Mouse (Mus musculus) forebrain, embryonic 14.5 days (tissue): ENCODE data around the gene Notch1. TPM values are rescaled to one million over a fixed set of nuclear protein-coding genes. Genes with fewer than 3 reads are reported as not detected.

Experiments
- ATAC-seq: fragments of 200-750 bp; cut with Nextera tagmentation; 2 replicates; pipeline ENCODE4 v1.8.0; 2017; ENCODE audit warnings: mild to moderate bottlenecking, moderate library complexity
- DNase-seq: peaks from one replicate; pipeline ENCODE4 v3.0.0-alpha.2; 2015; ENCODE audit warnings: low spot score
- H3K27ac ChIP-seq: fragments of 300-500 bp; sonication (generic); 2 replicates; pipeline ENCODE4 v1.5.1; 2014; ENCODE audit warnings: low read depth, mild to moderate bottlenecking, control low read depth, low read length, moderate library complexity
- H3K27me3 ChIP-seq: fragments of 300-500 bp; sonication (generic); replicated peaks from 2 replicates; pipeline ENCODE4 v1.6.1; 2014; ENCODE audit warnings: low read length, control low read depth, mixed read lengths; ENCODE audit not compliant: control insufficient read depth, insufficient read depth
- H3K36me3 ChIP-seq: fragments of 300-500 bp; sonication (generic); 2 replicates; pipeline ENCODE4 v1.6.1; 2014; ENCODE audit warnings: low read length, control low read depth; ENCODE audit not compliant: control insufficient read depth, insufficient read depth
- H3K4me1 ChIP-seq: fragments of 300-500 bp; sonication (generic); 2 replicates; pipeline ENCODE4 v1.6.1; 2014; ENCODE audit warnings: antibody characterized with exemption, low read length, control low read depth; ENCODE audit not compliant: control insufficient read depth, insufficient read depth
- H3K4me2 ChIP-seq: fragments of 300-500 bp; sonication (generic); 2 replicates; pipeline ENCODE4 v1.6.1; 2014; ENCODE audit warnings: mild to moderate bottlenecking, control low read depth, low read length
- H3K4me3 ChIP-seq: fragments of 300-500 bp; sonication (generic); 2 replicates; pipeline ENCODE4 v1.5.1; 2014; ENCODE audit warnings: low read depth, low read length, control low read depth
- H3K9ac ChIP-seq: fragments of 300-500 bp; sonication (generic); 2 replicates; pipeline ENCODE4 v1.6.1; 2014; ENCODE audit warnings: mild to moderate bottlenecking, low read length, control low read depth, moderate library complexity
- H3K9me3 ChIP-seq: fragments of 300-500 bp; sonication (generic); replicated peaks from 2 replicates; pipeline ENCODE4 v1.6.1; 2016; ENCODE audit warnings: low read length, control low read depth, mixed read lengths; ENCODE audit not compliant: control insufficient read depth
- WGBS: fragments of 180-500 bp; shearing (Covaris S2); extraction: QIAGEN DNeasy Blood & Tissue Kit; methylation state at CpG from one replicate; pipeline ENCODE4 v1.1.7; 2014; 5-methylcytosine and 5-hydroxymethylcytosine counted together
- polyA plus RNA-seq: library from polyadenylated mRNA; unstranded; fragments of >200 nt; fragmentation: Nextera tagmentation; extraction: Ambion mirVana; gene quantifications from 2 replicates; pipeline ENCODE4 v1.2.1, GENCODE M21; 2014

The Notch1 gene
- polyA plus RNA-seq, 1 experiment from 2014 or later: 32.3 TPM

DNA sequence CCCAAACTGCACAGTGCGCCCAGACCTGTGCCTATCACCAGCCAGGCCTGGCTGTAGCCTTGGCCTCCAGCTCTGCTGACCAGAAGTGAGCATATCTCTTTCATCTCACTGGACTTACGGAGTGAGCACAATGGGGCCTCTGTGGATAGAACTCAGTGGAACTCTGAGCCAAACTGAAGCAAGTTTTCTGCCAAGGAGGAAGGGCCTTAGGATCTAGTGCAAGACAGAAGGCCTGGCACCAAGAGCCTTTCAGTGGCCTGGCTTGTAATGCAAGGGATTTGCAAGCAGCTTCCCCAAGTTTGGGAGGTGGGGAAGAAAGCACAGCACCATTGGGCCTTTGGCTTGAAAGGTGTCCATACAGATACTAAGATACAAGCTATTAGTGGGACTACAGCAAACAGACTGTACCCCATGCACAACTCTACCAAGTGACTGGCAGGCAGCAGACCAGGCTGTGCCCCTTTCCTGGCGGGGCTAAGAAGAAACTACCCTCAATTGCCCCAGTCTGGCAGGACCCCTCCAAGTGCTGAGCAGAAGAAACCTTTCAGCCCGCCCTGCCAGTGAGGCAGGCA is 16.4 kb downstream of the Notch1 start:
- H3K9ac ChIP-seq: peak overlapping the region; percentile 46
- peak overlapping the region; percentile 10 for H3K4me3 ChIP-seq
- WGBS: 14% methylated on average over 4 of the region's 4 CpGs
- H3K4me1 ChIP-seq: peaks cover 70% of the 10 kb centered on the region
- no peaks in the 10 kb centered on the region for H3K27me3 ChIP-seq
- DNase-seq (peak; percentile 84), ATAC-seq (0 out of 2 replicates have a peak, but pooled peaks have one; percentile 0)
- no peaks in the 10 kb centered on the region for H3K9me3 ChIP-seq
- peaks cover 3% of the 10 kb centered on the region; the same call in 1 of the 2 replicates for H3K36me3 ChIP-seq
- peak overlapping the region; percentile 80 for H3K4me2 ChIP-seq
- peak overlapping the region; percentile 95 for H3K27ac ChIP-seq

GRCm38 (mm10) chr2:26498694-26499093 is 17.8 kb downstream of the Notch1 start:
- no peak for DNase-seq
- ATAC-seq: no peak
- H3K9ac ChIP-seq: peak overlapping the region; percentile 14; the same call in 1 of the 2 replicates
- 61% methylated on average over 8 of the region's 8 CpGs for WGBS
- H3K4me1 ChIP-seq: peaks cover 78% of the 10 kb centered on the region
- H3K9me3 ChIP-seq: no peaks in the 10 kb centered on the region
- H3K4me3 ChIP-seq: no peak overlapping the region
- H3K27ac ChIP-seq: peak overlapping the region; percentile 95
- no peaks in the 10 kb centered on the region for H3K27me3 ChIP-seq
- peaks cover 9% of the 10 kb centered on the region; the same call in 1 of the 2 replicates for H3K36me3 ChIP-seq
- H3K4me2 ChIP-seq: peak overlapping the region; percentile 80

DNA sequence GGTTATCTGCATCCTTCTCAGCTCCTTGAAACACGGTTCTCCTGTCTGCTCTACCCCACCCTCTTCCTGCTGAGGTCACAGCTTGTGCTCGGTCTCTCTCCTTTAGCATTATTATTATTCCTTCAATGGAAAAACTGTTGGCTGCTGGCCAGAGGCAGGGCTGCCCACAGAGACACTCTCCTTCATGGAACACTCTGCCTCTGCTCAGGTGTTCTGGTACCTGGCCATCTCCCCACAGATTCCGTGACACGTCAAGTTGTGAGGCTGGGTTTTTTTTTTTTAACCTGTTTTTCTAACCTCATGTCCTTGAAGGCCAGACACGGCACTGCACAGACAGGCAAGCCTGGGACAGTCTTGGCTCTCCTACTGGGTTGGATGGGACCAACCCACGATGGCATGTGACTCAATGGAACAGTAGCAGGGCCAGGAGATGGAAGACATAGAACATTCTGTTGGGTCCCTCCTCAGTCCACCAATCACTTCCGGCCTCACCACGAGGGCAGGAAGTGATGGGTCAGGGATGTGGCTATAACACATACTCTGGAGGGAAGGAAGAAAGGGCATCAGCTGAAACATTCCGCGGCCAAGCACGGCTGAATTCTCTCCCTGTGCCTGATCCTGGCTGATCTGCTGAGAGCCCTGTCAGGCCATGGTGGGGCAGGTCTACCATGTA is 18.5 kb downstream of the Notch1 start:
- Histone ChIP-seq H3K4me1 (peaks cover 85% of the 10 kb centered on the region), H3K27ac (peak overlapping the region; percentile 55), H3K4me3 (no peak overlapping the region), H3K27me3 (no peaks in the 10 kb centered on the region), H3K4me2 (peak overlapping the region; percentile 80), H3K9me3 (no peaks in the 10 kb centered on the region), H3K36me3 (peaks cover 9% of the 10 kb centered on the region; the same call in 1 of the 2 replicates), H3K9ac (peak overlapping the region; percentile 14; the same call in 1 of the 2 replicates)
- ATAC-seq: no peak
- no peak for DNase-seq
- WGBS: 63% methylated on average over 11 of the region's 11 CpGs

GRCm38 (mm10) chr2:26496451-26496850 is 20.0 kb downstream of the Notch1 start:
- H3K9me3 ChIP-seq: no peaks in the 10 kb centered on the region
- H3K27me3 ChIP-seq: no peaks in the 10 kb centered on the region
- H3K4me2 ChIP-seq: peak overlapping the region; percentile 23; the same call in 1 of the 2 replicates
- ATAC-seq (no peak), DNase-seq (peak; percentile 53)
- WGBS: 53% methylated on average over 3 of the region's 3 CpGs
- no peak overlapping the region for H3K9ac ChIP-seq
- H3K36me3 ChIP-seq: peaks cover 9% of the 10 kb centered on the region; the same call in 1 of the 2 replicates
- no peak overlapping the region for H3K4me3 ChIP-seq
- H3K27ac ChIP-seq: peak overlapping the region; percentile 55
- peaks cover 91% of the 10 kb centered on the region for H3K4me1 ChIP-seq

DNA sequence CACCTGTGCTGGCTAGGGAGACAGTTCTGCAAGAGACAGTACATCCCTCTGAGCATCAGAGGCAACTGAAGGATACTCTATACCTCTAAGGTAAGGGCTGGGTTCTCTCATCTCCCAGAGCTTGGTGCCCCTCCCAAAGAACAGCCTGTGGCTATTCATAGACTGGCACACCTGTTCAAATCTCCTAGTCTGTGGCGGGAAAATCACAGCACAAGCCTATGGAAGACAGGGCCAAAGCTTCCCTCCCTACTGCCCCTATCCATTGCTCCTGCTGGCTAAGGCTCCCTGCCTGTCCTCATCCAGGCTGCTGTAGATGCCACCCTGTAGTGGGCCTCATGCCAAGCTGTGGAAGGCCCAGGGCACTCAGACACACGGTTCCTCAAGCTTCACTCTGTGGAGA is 20.8 kb downstream of the Notch1 start:
- Histone ChIP-seq H3K27me3 (no peaks in the 10 kb centered on the region), H3K4me2 (no peak overlapping the region), H3K9me3 (no peaks in the 10 kb centered on the region), H3K9ac (no peak overlapping the region), H3K27ac (peak overlapping the region; percentile 55), H3K36me3 (peaks cover 9% of the 10 kb centered on the region; the same call in 1 of the 2 replicates), H3K4me1 (peaks cover 91% of the 10 kb centered on the region), H3K4me3 (no peak overlapping the region)
- peak; percentile 30 for DNase-seq
- 47% methylated on average over 2 of the region's 2 CpGs for WGBS
- ATAC-seq: no peak

DNA sequence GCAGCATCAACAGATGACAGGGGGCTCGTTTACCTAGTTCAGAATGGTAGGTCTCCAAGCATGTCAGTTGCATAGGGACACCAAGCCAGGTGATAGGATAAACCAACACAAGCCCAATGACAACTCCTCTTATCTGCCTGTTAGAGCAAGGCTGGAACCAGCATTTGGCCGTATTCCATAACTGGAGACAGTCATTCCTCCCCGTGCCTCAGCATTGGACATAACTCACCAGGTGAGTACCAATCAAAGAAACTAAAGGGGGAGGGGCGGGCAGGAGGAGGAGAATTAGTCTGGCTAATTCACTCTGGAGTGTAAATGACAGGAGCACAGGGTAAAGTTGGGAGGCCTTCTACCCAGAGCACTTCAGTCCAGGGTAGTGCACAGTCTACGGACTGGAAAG is 21.5 kb downstream of the Notch1 start:
- Histone ChIP-seq H3K9ac (no peak overlapping the region), H3K4me2 (peak overlapping the region; percentile 14; the same call in 1 of the 2 replicates), H3K27ac (peak overlapping the region; percentile 82; the same call in 1 of the 2 replicates), H3K4me3 (no peak overlapping the region), H3K27me3 (no peaks in the 10 kb centered on the region), H3K9me3 (no peaks in the 10 kb centered on the region), H3K4me1 (peaks cover 94% of the 10 kb centered on the region), H3K36me3 (peaks cover 9% of the 10 kb centered on the region; the same call in 1 of the 2 replicates)
- ATAC-seq: no peak
- DNase-seq: no peak
- WGBS: 67% methylated on average over 5 of the region's 5 CpGs

DNA sequence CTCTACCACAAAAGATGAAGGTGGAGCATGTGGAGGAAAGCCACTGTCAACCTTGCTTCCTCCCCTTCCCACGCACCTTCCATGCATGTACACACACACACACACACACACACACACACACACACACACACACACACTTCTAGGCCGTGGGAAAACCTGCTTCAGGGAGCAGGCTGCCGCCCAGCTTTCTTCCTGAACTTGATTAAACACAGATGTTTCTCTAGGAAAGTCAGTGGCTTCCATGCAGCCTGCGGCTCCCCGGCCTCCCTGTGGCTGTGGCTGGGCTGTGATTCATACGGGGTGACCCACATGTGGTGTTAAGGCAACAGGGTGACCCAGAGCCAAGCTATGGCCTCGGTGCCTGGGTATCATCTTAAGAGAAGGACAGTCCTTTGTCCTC is 22.1 kb downstream of the Notch1 start:
- no peak for DNase-seq
- Histone ChIP-seq H3K27me3 (no peaks in the 10 kb centered on the region), H3K4me1 (peaks cover 94% of the 10 kb centered on the region), H3K4me3 (no peak overlapping the region), H3K36me3 (peaks cover 9% of the 10 kb centered on the region; the same call in 1 of the 2 replicates), H3K9ac (no peak overlapping the region), H3K4me2 (peak overlapping the region; percentile 29; the same call in 1 of the 2 replicates), H3K27ac (peak overlapping the region; percentile 82), H3K9me3 (no peaks in the 10 kb centered on the region)
- 56% methylated on average over 7 of the region's 7 CpGs for WGBS
- ATAC-seq: no peak

DNA sequence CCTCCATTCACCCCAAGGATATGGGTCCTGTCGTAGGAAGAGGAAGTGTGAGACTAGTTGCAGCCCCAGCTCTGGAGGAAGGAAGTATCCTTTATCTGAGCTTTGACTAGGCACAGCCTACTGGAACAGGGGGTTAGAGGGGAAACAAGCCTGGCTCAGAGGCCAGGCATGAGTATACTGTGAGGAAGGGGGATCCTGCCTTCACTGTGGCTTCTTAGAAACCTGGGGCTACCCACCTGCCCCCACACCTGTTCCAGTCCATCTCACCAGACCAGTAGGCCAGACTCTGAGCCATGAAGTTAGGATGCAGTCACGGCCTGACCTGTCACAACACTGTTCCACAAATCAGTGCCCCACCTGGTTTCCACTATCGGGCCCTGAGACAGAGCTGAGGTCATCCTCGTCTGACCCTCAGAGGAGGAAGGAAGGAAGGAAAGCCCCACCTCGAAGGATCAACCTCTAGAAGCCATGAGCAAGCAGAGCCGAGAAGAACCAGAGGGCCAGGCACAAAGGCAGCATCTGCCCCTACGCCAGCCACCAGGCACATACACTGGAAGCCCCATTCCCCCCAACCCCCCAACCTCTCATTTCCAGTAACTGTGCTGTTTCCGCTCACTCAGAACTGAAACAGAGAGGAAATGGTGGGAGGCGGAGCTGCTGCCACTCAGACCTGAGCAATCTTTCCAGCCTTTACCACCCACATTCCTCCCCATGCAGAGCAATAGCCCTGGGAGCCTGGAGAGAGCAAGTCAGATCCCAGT is 23.3 kb downstream of the Notch1 start:
- Histone ChIP-seq H3K9me3 (no peaks in the 10 kb centered on the region), H3K27me3 (no peaks in the 10 kb centered on the region), H3K4me2 (peak overlapping the region; percentile 29), H3K27ac (peak overlapping the region; percentile 82), H3K9ac (peak overlapping the region; percentile 45; the same call in 1 of the 2 replicates), H3K36me3 (peaks cover 9% of the 10 kb centered on the region; the same call in 1 of the 2 replicates), H3K4me3 (no peak overlapping the region), H3K4me1 (peaks cover 95% of the 10 kb centered on the region)
- peak; percentile 40 for ATAC-seq
- 38% methylated on average over 9 of the region's 9 CpGs for WGBS
- DNase-seq: peak; percentile 67
